Mouse (Mus musculus): Measurements from ENCODE around the gene Klre1.

DNA sequence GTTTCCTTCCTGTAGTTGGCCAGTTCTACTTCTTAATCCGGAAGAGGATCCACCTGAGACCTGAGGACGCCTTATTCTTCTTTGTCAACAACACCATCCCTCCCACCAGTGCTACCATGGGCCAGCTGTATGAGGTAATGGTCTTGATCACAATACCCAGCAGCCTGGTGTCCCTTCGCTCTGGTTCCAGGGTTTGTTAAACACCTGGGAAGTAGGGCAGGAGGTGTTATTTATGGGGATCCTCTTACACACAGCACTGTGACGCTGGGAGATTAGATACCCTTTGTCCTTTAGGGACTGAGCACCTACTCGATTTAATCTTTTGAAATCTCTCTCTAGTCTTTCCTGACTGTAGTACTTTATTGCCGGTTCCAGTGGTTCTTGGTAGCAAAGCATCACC lies 39.1 kb upstream of the Klre1 start:
- TF ChIP-seq POLR2A (IDR thresholded peaks at IDR 0.05; ENCODE audit: low read depth, low read length), result no peak
- no peak for TF ChIP-seq CTCF (IDR thresholded peaks at IDR 0.05; ENCODE audit: extremely low read depth, insufficient read length, insufficient replicate concordance, low read depth, low read length)
